Mouse (Mus musculus) stomach, adult 2 months (tissue): ENCODE data around the gene Gm11938. TPM values are rescaled to one million over a fixed set of nuclear protein-coding genes. Genes with fewer than 3 reads are reported as not detected.

Source experiments
- polyA plus RNA-seq: library from polyadenylated mRNA; depleted of rRNA; stranded (reverse); fragments of >200 nt; gene quantifications from 2 replicates; pipeline ENCODE4 v1.2.3, GENCODE M21; 2012; rRNA removed

Gm11938 gene
- not detected in 2 replicates for polyA plus RNA-seq

GRCm38 (mm10) chr11:99603208-99603607, at the start of gene Gm11938:
TSS of gene Gm11938 (minus strand) at chr11:99603308.

GRCm38 (mm10) chr11:99650136-99650535, 47.0 kb upstream of the Gm11938 start, which contains the start of gene Gm11555:
TSS of gene Gm11555 (minus strand) at chr11:99650236.

GRCm38 (mm10) chr11:99643635-99644139, 40.6 kb upstream of the Gm11938 start, which contains the start of gene Krtap4-7:
TSS of gene Krtap4-7 (minus strand) at chr11:99644089.

GRCm38 (mm10) chr11:99634653-99635134, 31.6 kb upstream of the Gm11938 start, which contains the start of gene Krtap4-2:
TSS of gene Krtap4-2 (minus strand) at chr11:99635084.

GRCm38 (mm10) chr11:99628138-99628537, 25.0 kb upstream of the Gm11938 start, which contains the start of gene Krtap4-1:
TSS of gene Krtap4-1 (minus strand) at chr11:99628238.

GRCm38 (mm10) chr11:99620335-99620734, 17.2 kb upstream of the Gm11938 start, which contains the start of gene Gm11562:
TSS of gene Gm11562 (minus strand) at chr11:99620435.

GRCm38 (mm10) chr11:99614796-99615363, 11.8 kb upstream of the Gm11938 start, which contains the start of gene Krtap2-4:
TSS of gene Krtap2-4 (minus strand) at chr11:99614846.

GRCm38 (mm10) chr11:99610089-99610488, 7.0 kb upstream of the Gm11938 start, which contains the start of gene Gm11937:
TSS of gene Gm11937 (minus strand) at chr11:99610189.

GRCm38 (mm10) chr11:99597742-99598141, 5.4 kb downstream of the Gm11938 start, which contains the start of gene Krtap9-3:
TSS of gene Krtap9-3 (minus strand) at chr11:99598105.

GRCm38 (mm10) chr11:99590981-99591380, 12.1 kb downstream of the Gm11938 start, which contains the start of gene Krtap1-3:
TSS of gene Krtap1-3 (minus strand) at chr11:99591339.

GRCm38 (mm10) chr11:99583245-99583704, 19.8 kb downstream of the Gm11938 start, which contains the start of gene Krtap1-4:
TSS of gene Krtap1-4 (minus strand) at chr11:99583654.

GRCm38 (mm10) chr11:99580636-99581035, 22.5 kb downstream of the Gm11938 start, which contains the start of gene Krtap1-5:
TSS of gene Krtap1-5 (minus strand) at chr11:99581016.

GRCm38 (mm10) chr11:99566530-99566929, 36.6 kb downstream of the Gm11938 start, which contains the start of gene Krtap3-1:
TSS of gene Krtap3-1 (minus strand) at chr11:99566630.

GRCm38 (mm10) chr11:99559366-99559765, 43.7 kb downstream of the Gm11938 start, which contains the start of gene Gm11939:
TSS of gene Gm11939 (minus strand) at chr11:99559466.

GRCm38 (mm10) chr11:99556753-99557152, 46.4 kb downstream of the Gm11938 start, which contains the start of gene Krtap3-2:
TSS of gene Krtap3-2 (minus strand) at chr11:99556853.

Other genes with a start within 250 kb of the Gm11938 start
- not detected in 2 replicates for gene Krt28, start 228.4 kb downstream of the Gm11938 start, polyA plus RNA-seq
- gene Krt10, start 213.9 kb downstream of the Gm11938 start, polyA plus RNA-seq, result 321 and 430 TPM in 2 replicates
- gene Krt12, start 181.0 kb downstream of the Gm11938 start, polyA plus RNA-seq, result 0.58 and 0.89 TPM in 2 replicates
- 24.2 and 29.7 TPM in 2 replicates for gene Krt20, start 165.2 kb downstream of the Gm11938 start, polyA plus RNA-seq
- gene Krt23, start 110.2 kb downstream of the Gm11938 start, polyA plus RNA-seq, result 108 and 113 TPM in 2 replicates
- not detected in 2 replicates for gene Krt39, start 82.0 kb downstream of the Gm11938 start, polyA plus RNA-seq
- not detected in 2 replicates for gene Krt40, start 60.1 kb downstream of the Gm11938 start, polyA plus RNA-seq
- gene Krtap3-3, start 52.4 kb downstream of the Gm11938 start, polyA plus RNA-seq, result 0.44 TPM in 1 of 2 replicates, not detected in the other
- gene Krtap3-2, start 46.5 kb downstream of the Gm11938 start, polyA plus RNA-seq, result 0.81 and 3.3 TPM in 2 replicates
- not detected in 2 replicates for gene Gm11939, start 43.8 kb downstream of the Gm11938 start, polyA plus RNA-seq
- not detected in 2 replicates for gene Krtap3-1, start 36.7 kb downstream of the Gm11938 start, polyA plus RNA-seq
- not detected in 2 replicates for gene Krtap1-5, start 22.3 kb downstream of the Gm11938 start, polyA plus RNA-seq
- gene Krtap1-4, start 19.7 kb downstream of the Gm11938 start, polyA plus RNA-seq, result 0.21 TPM in 1 of 2 replicates, not detected in the other
- gene Krtap1-3, start 12.0 kb downstream of the Gm11938 start, polyA plus RNA-seq, result not detected in 2 replicates
- not detected in 2 replicates for gene Krtap9-3, start 5.2 kb downstream of the Gm11938 start, polyA plus RNA-seq
- gene Gm11937, start 6.9 kb upstream of the Gm11938 start, polyA plus RNA-seq, result not detected in 2 replicates
- gene Krtap2-4, start 11.5 kb upstream of the Gm11938 start, polyA plus RNA-seq, result not detected in 2 replicates
- gene Gm11562, start 17.1 kb upstream of the Gm11938 start, polyA plus RNA-seq, result not detected in 2 replicates
- not detected in 2 replicates for gene Krtap4-1, start 24.9 kb upstream of the Gm11938 start, polyA plus RNA-seq
- not detected in 2 replicates for gene Krtap4-2, start 31.8 kb upstream of the Gm11938 start, polyA plus RNA-seq
- gene Krtap4-7, start 40.8 kb upstream of the Gm11938 start, polyA plus RNA-seq, result not detected in 2 replicates
- not detected in 2 replicates for gene Gm11555, start 46.9 kb upstream of the Gm11938 start, polyA plus RNA-seq
- gene Gm11563, start 55.7 kb upstream of the Gm11938 start, polyA plus RNA-seq, result not detected in 2 replicates
- not detected in 2 replicates for gene Krtap4-6, start 62.7 kb upstream of the Gm11938 start, polyA plus RNA-seq
- gene Gm14190, start 87.4 kb upstream of the Gm11938 start, polyA plus RNA-seq, result not detected in 2 replicates
- gene Gm14180, start 131.0 kb upstream of the Gm11938 start, polyA plus RNA-seq, result not detected in 2 replicates
- gene Gm11595, start 169.6 kb upstream of the Gm11938 start, polyA plus RNA-seq, result not detected in 2 replicates
- gene Krtap4-8, start 177.4 kb upstream of the Gm11938 start, polyA plus RNA-seq, result not detected in 2 replicates
- not detected in 2 replicates for gene Krtap4-9, start 181.9 kb upstream of the Gm11938 start, polyA plus RNA-seq
- gene Gm11596, start 190.2 kb upstream of the Gm11938 start, polyA plus RNA-seq, result not detected in 2 replicates
- not detected in 2 replicates for gene Gm11569, start 195.6 kb upstream of the Gm11938 start, polyA plus RNA-seq
- 0.25 TPM in 1 of 2 replicates, not detected in the other for gene Gm11554, start 201.1 kb upstream of the Gm11938 start, polyA plus RNA-seq
- 0.36 TPM in 1 of 2 replicates, not detected in the other for gene Krtap4-13, start 206.6 kb upstream of the Gm11938 start, polyA plus RNA-seq
- not detected in 2 replicates for gene Gm11564, start 212.4 kb upstream of the Gm11938 start, polyA plus RNA-seq
- not detected in 2 replicates for gene 2300003K06Rik, start 234.8 kb upstream of the Gm11938 start, polyA plus RNA-seq
- not detected in 2 replicates for gene Krtap4-16, start 248.3 kb upstream of the Gm11938 start, polyA plus RNA-seq